Mouse (Mus musculus) erythroblast, embryonic 14.5 days (primary cell): ENCODE measurements at regions not wholly inside any gene's neighbourhood (a gene's known extent, or its start where the extent isn't known, plus 50 kb on each side); places are given as distances from the start of the nearest gene placed in this dataset.

Source experiments
- GATA1 ChIP-seq: IDR thresholded peaks from 2 replicates; pipeline ENCODE4 v1.6.1; 2012; ENCODE audit warnings: low read length, inconsistent platforms, mixed read lengths
- TAL1 ChIP-seq: IDR thresholded peaks from 3 replicates; pipeline ENCODE4 v1.6.1; 2012; ENCODE audit warnings: low read length, inconsistent platforms, mixed read lengths

GRCm38 (mm10) chr6:51002713-51003112 is 348.5 kb upstream of the Npvf start:
- TF ChIP-seq TAL1, result no peak
- no peak for TF ChIP-seq GATA1
